Mouse (Mus musculus) hematopoietic stem cell, adult 5-6 weeks (primary cell): ENCODE results near the gene Dhrs11. TPM values are rescaled to one million over a fixed set of nuclear protein-coding genes. Genes with fewer than 3 reads are reported as not detected.

Experiments
- ATAC-seq, 2 experiments: fragments of 125-278 bp in 1 of 2; replicated peaks in 1 of 2; 2 replicates each; pipeline ENCODE4 v1.8.0; 2016 to 2017; ENCODE audit warnings: inconsistent platforms in 2 of 2, mild to moderate bottlenecking in 2 of 2, moderate number of reproducible peaks in 2 of 2, low read depth in 1 of 2, moderate TSS enrichment in 1 of 2; ENCODE audit not compliant: low FRiP score in 2 of 2, poor library complexity in 2 of 2, severe bottlenecking in 2 of 2, insufficient read depth in 1 of 2, low TSS enrichment in 1 of 2
- total RNA-seq: library from RNA; stranded (forward); fragments of 172-1452, 232-1000 nt; gene quantifications from 2 replicates; pipeline ENCODE4 v1.2.3, GENCODE M21; 2017

The Dhrs11 gene
- total RNA-seq, 1 experiment from 2014 or later = 21.3 TPM

DNA sequence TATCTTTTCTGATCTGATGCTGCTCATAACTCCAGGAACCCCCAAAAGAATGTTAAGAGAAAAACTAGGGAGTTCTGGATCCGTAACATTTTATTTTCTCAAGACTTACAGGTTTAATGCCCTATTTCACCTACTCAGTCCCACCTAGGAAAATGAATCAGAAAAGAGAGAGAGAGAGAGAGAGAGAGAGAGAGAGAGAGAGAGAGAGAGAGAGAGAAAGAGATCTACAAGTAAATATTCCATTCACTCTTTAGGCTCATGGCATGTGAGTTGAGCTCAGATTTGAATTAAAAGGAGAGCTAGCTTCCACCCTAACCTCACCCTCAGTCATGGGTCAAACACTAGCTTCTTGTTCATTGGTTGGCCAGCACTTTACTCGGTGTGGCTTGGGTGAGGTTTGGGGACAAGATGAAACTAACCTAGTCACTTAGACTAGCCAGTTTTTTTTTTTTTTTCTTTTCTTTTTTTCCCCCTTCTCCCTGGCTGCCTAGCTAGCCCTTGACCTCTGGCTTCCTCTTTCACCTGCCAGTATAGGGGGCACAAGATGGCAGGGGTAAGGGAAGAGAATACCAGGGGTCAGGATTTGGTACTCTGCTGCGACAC is 792 bp downstream of the Dhrs11 start:
- no peak for ATAC-seq

GRCm38 (mm10) chr11:84827492-84827891 is 1.3 kb downstream of the Dhrs11 start:
- ATAC-seq = no peak

DNA sequence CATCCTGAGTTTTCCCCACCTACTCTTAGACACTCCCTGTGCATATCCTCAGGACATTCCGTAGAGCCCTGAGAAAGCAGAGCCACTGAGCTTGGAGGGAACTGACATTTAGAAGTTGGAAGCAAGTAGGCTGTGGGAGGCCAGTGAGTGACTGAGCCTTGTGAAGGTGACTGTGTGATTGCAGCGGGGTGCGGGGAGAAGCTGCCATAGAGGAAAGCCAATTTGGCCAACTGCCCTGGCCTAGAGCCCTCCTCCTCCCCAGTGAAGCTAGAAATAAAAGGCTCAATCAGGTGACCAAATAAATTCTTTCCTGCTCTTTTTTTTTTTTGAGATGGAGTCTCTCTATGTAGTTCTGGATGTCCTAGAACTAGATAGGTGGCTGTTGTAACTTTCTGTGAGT is 2.6 kb downstream of the Dhrs11 start:
- ATAC-seq = no peak

DNA sequence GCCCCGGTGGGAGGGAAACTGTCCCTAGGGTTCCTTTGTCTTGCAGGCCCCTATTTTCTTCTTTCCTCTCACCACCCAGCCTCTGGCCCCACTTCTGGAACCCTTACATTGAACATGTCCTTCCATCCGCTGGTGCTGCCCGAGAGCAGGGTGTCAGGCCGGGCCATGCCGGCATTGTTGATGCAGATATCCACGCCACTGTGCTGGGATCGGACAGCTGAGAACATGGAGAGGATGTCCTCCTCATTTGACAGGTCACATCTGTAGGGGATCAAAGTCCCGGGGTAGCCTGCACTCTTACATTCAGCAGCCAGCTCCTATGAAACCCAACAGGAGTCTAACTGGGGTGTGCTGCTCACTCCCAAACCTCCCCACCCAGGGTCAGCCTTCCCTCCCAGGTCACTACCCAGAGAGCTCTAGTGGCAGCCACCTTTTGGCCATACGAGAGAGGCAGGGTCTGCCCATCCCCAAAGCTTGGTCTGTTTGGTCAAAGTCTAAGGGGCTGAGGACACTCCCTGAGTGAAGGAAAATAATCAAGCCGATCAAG is 3.5 kb downstream of the Dhrs11 start:
- no peak for ATAC-seq

DNA sequence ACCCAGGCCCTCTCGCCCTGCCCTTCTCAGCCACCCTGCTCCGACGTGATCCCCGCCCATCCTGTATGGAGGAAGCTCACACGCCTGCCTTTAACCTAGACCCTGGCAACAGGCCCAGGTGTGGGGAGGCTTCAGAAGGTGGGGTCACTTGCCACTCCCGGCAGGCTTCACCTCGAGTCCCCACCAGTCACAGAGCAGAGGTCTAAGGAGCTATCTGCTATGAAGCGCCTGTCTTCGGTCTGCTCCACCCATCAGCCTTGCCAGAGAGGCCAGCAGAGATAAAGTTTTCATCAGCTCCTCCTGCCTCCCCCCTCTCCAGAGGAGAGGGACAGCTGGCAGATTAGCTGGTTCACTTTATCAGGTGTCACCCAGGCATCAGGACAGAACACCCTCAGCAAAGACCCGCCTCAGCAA is 5.3 kb downstream of the Dhrs11 start:
- ATAC-seq = peak in 1 of 2 experiments; percentile 8; a peak in 2 of 4 replicates

GRCm38 (mm10) chr11:84822487-84822886 is 6.3 kb downstream of the Dhrs11 start:
- no peak for ATAC-seq

GRCm38 (mm10) chr11:84821131-84821770 is 7.5 kb downstream of the Dhrs11 start:
- no peak for ATAC-seq

DNA sequence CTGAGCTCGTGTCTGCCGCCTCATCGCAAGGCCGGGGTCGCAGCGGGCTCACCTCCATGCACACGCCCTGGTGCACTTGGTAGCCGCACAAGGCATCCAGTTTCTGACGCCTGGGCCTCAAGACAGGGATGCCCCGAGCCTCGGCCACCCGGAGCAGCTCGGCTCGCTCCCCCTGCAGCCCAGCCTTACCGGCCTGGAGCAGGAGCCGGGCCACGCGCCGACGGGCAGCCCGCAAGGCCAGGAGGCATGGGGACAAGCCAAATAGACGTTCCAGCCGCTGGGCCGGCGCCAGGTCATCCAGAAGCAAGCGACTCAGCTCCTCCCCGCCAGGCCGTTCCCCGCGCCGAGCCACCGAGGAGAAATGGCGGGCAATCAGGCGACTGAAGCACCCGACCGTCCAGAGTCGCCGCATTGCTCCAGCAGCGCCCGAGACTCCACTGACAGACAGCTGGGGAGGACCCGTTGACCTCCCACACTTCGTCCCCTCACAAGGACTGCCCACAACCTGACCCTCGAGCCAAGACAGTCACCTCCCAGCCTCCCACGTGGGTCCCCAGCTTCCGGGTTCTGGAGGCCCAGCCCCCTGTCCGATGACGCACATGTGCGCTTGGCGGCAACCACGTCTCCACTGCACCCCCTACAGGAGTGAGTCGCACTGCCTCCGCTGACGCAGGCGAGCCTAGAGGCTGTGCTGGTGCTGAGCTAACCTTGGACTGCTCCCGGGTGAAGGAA is 9.7 kb downstream of the Dhrs11 start, which contains the start of gene Mrm1:
TSS of gene Mrm1 (minus strand) at position 555 of the 732 bp plus-strand sequence.
- peak; percentile 85 to 86 for ATAC-seq

- peak; percentile 54 to 55 for ATAC-seq
Observed at GRCm38 (mm10) chr11:84818085-84818960, 10.5 kb downstream of the Dhrs11 start.

DNA sequence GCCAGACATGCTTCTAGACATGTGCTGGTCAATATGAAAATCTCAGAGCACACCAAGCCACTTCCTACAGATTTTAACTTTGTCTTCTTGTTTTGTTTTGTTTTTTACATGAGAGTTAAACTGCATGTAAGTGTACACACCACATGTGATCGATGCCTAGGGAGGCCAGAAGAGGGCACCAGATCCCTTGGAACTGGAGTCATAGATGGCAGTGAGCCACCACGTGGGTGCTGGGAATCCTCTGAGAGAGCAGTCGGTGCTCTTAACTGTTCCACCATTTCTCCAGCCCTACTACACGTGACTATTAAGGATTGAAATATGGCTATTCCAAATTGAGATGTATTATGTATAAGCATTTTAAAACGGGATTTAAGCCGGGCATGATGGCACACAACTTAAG is 11.4 kb downstream of the Dhrs11 start:
- no peak for ATAC-seq

GRCm38 (mm10) chr11:84813724-84814510 is 14.9 kb downstream of the Dhrs11 start:
- peak; percentile 60 to 71 for ATAC-seq

DNA sequence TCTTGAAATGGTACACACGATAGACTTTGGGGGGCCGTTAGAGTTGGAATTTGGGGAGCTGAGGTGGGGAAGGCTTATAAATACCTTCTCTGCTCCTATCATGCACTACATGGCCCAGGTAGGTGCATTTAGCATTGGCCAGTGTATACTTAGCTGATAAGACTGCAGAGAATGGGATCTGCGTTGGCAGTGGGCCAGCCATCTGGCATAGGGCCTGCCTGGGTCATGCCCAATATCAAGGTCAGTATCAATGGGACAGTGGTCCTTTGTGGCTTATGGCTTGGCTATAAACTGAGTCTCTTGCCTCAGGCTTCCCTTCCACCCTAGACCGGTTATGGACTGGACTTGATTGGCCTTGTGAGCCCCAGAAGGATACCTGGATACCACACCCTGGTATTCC is 24.4 kb downstream of the Dhrs11 start:
- ATAC-seq = no peak

- peak; percentile 59 to 80 for ATAC-seq
Observed at GRCm38 (mm10) chr11:84797627-84798353, 31.0 kb downstream of the Dhrs11 start.

GRCm38 (mm10) chr11:84797026-84797425 is 31.8 kb downstream of the Dhrs11 start:
- no peak for ATAC-seq

DNA sequence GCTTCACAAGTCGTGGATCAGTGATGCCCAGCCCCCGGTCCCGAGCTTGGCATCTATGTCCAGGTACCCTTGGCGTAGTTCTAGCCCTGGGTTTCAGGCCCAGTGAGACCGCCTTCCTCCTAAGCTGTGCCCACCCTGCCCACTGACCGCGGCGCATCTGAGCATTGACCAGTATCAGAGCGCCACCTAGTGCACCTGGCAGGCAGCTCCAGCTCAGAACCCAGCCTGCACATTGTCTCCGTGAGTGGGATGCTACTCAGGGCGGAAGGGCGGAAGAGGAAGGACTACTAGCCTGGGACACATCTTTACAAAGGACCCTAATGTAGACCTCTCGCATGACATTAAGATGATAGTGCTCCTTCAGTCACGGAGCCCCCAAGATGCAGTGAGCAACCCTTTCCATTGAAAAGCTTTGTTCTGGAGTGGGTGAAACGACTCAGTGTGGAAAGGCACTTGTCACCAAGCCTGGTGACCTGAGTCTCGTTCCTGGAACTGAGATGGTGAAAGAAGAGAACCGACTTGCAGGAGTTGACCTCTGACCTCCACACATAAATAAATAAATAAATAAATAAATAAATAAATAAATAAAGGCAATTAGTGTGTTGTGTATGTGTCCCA is 34.2 kb downstream of the Dhrs11 start:
- peak; percentile 56 to 76; a peak in 3 of 4 replicates for ATAC-seq

- no peak for ATAC-seq
Observed at GRCm38 (mm10) chr11:84793545-84793944, 35.2 kb downstream of the Dhrs11 start.
